Comparison of ENCODE assay signal across 8 mouse cellular contexts in genomic region chr2:119166901-119167865, GRCm38 (mm10). TPM values are rescaled to one million over a fixed set of nuclear protein-coding genes. Genes with fewer than 3 reads are reported as not detected.
DNase-seq lines count a peak whose midpoint lies in the region; ATAC-seq and TF ChIP-seq lines count a peak whose summit lies in the region.

Gchfr (plus strand) TSS chr2:119167773.

- no peak for TF ChIP-seq CTCF in Patski (IDR thresholded peaks at IDR 0.05)
- TF ChIP-seq CTCF in midbrain, postnatal 0 days (IDR thresholded peaks at IDR 0.05), result peak; percentile 29; the same call in 1 of the 2 replicates
- peak; percentile 44 for TF ChIP-seq CTCF in stomach, postnatal 0 days (IDR thresholded peaks at IDR 0.05; ENCODE audit: low read depth)

- in situ Hi-C loops in Patski (cut with MboI; ENCODE audit: low pct_unique_long_range_greater_than_20kb), result no loop called here

- peaks cover 3% of the 10 kb centered on the region; the same call in 1 of the 2 replicates for H3K9me3 ChIP-seq in liver, embryonic 11.5 days (ENCODE audit: control insufficient read depth, low read length)
- H3K9me3 ChIP-seq in midbrain, postnatal 0 days (ENCODE audit: low read length), result no peaks in the 10 kb centered on the region
- no peaks in the 10 kb centered on the region for H3K9me3 ChIP-seq in stomach, postnatal 0 days (ENCODE audit: control insufficient read depth, low read length)

- no peak for TF ChIP-seq EP300 in stomach, postnatal 0 days (optimal IDR thresholded peaks at IDR 0.05)

- peak within 1 kb of the TSS; percentile 55 for H3K9ac ChIP-seq in liver, embryonic 11.5 days (ENCODE audit: low read depth, low read length)
- H3K9ac ChIP-seq in midbrain, postnatal 0 days (replicated peaks; ENCODE audit: low read length, poor library complexity, severe bottlenecking), result peak within 1 kb of the TSS; percentile 24; the same call in 1 of the 2 replicates
- H3K9ac ChIP-seq in stomach, postnatal 0 days (ENCODE audit: low read length), result peak within 1 kb of the TSS; percentile 52

- WGBS in liver, embryonic 11.5 days, result under 1% methylated on average over 60 of the region's 60 CpGs
- WGBS in midbrain, postnatal 0 days, result under 1% methylated on average over 60 of the region's 60 CpGs
- under 1% methylated on average over 60 of the region's 60 CpGs for WGBS in stomach, postnatal 0 days

- H3K4me1 ChIP-seq in liver, embryonic 11.5 days (replicated peaks; ENCODE audit: control insufficient read depth, insufficient read depth, low read length), result peaks cover 16% of the 10 kb centered on the region
- no peaks in the 10 kb centered on the region; the same call in 1 of the 2 replicates for H3K4me1 ChIP-seq in midbrain, postnatal 0 days (ENCODE audit: insufficient read depth, low read length)
- no peaks in the 10 kb centered on the region for H3K4me1 ChIP-seq in stomach, postnatal 0 days (replicated peaks; ENCODE audit: control insufficient read depth, insufficient read depth)

- peak within 1 kb of the TSS; percentile 97 for H3K4me2 ChIP-seq in liver, embryonic 11.5 days
- peak within 1 kb of the TSS; percentile 97 for H3K4me2 ChIP-seq in midbrain, postnatal 0 days (ENCODE audit: low read depth, low read length, poor library complexity, severe bottlenecking)
- peak within 1 kb of the TSS; percentile 96 for H3K4me2 ChIP-seq in stomach, postnatal 0 days (replicated peaks; ENCODE audit: low read depth)

- H3K27ac ChIP-seq in liver, embryonic 11.5 days (ENCODE audit: low read depth, low read length), result no peak within 1 kb of the TSS
- H3K27ac ChIP-seq in midbrain, postnatal 0 days (ENCODE audit: low read depth, low read length), result no peak within 1 kb of the TSS
- H3K27ac ChIP-seq in stomach, postnatal 0 days (replicated peaks), result 0 out of 2 replicates have a peak within 1 kb of the TSS, but pooled peaks have one; percentile 35

- DNase-seq in 3T3-L1 (ENCODE audit: low read depth, low spot score), result peak; percentile 39
- DNase-seq in Patski (ENCODE audit: low read depth, low spot score), result no peak
- peak; percentile 39 to 54 for DNase-seq in cerebellum, postnatal 36 days
- DNase-seq in gastrocnemius, postnatal 25 days, result peak; percentile 62
- DNase-seq in induced T-regulatory cell, adult 2 months (ENCODE audit: low read depth), result peak; percentile 61
- peak; percentile 75 for DNase-seq in liver, embryonic 11.5 days (ENCODE audit: low spot score)
- DNase-seq in midbrain, postnatal 0 days (ENCODE audit: low spot score), result peak; percentile 51
- peak; percentile 86 for DNase-seq in stomach, postnatal 0 days (ENCODE audit: low spot score)

- POLR2A ChIA-PET in Patski (lab: Charles Lee), result no interaction called here

- H3K36me3 ChIP-seq in liver, embryonic 11.5 days (ENCODE audit: control insufficient read depth, insufficient read depth, low read length), result peaks cover 3% of the 10 kb centered on the region; the same call in 1 of the 2 replicates
- no peaks in the 10 kb centered on the region for H3K36me3 ChIP-seq in midbrain, postnatal 0 days (ENCODE audit: insufficient read depth, low read length)
- H3K36me3 ChIP-seq in stomach, postnatal 0 days (ENCODE audit: control insufficient read depth, insufficient read depth, low read length), result no peaks in the 10 kb centered on the region

- H3K4me3 ChIP-seq in liver, embryonic 11.5 days (ENCODE audit: low read depth, low read length), result peak within 1 kb of the TSS; percentile 59
- peak within 1 kb of the TSS; percentile 47 for H3K4me3 ChIP-seq in midbrain, postnatal 0 days (ENCODE audit: low read depth, low read length)
- H3K4me3 ChIP-seq in stomach, postnatal 0 days (ENCODE audit: low read depth, low read length), result peak within 1 kb of the TSS; percentile 50

- CTCF ChIA-PET in Patski (lab: Charles Lee), result interaction anchor here (0.8 to 1.8 kb wide), 4 partner anchors 10 to 22 kb away, joined by 3 to 6 read pairs (median 4); no protein-coding TSS in a partner anchor

- peak; percentile 64 for ATAC-seq in Patski
- peak; percentile 80 for ATAC-seq in liver, embryonic 11.5 days (replicated peaks; ENCODE audit: low FRiP score)
- ATAC-seq in midbrain, postnatal 0 days (ENCODE audit: low FRiP score), result peak; percentile 69
- peak; percentile 83 for ATAC-seq in stomach, postnatal 0 days (ENCODE audit: low FRiP score, low TSS enrichment)

- no peaks in the 10 kb centered on the region for H3K27me3 ChIP-seq in Patski
- H3K27me3 ChIP-seq in liver, embryonic 11.5 days (replicated peaks; ENCODE audit: control insufficient read depth, insufficient read depth, low read length), result peaks cover 25% of the 10 kb centered on the region
- peaks cover 5% of the 10 kb centered on the region; the same call in 1 of the 2 replicates for H3K27me3 ChIP-seq in midbrain, postnatal 0 days (ENCODE audit: insufficient read depth, low read length)
- no peaks in the 10 kb centered on the region for H3K27me3 ChIP-seq in stomach, postnatal 0 days (ENCODE audit: control insufficient read depth, insufficient read depth, low read length)

RNA-seq across cellular contexts. Expression of gene Gchfr, which starts in this region (rescaled TPM):
- 27.5 TPM for polyA plus RNA-seq in Patski (2021)
- not detected for total RNA-seq in gastrocnemius, postnatal 25 days (2021)
- 33.6 and 36.4 TPM in 2 replicates for polyA plus RNA-seq in liver, embryonic 11.5 days (2014; fragmentation: Nextera tagmentation; extraction: Ambion mirVana)
- 11.0 and 15.9 TPM in 2 replicates for total RNA-seq in midbrain, postnatal 0 days (2014; rRNA removed)
- 9.9 and 12.0 TPM in 2 replicates for polyA plus RNA-seq in midbrain, postnatal 0 days (2015; fragmentation: Nextera tagmentation; extraction: Ambion mirVana)
- 1.3 and 1.5 TPM in 2 replicates for polyA plus RNA-seq in stomach, postnatal 0 days (2015; fragmentation: Nextera tagmentation; extraction: Ambion mirVana)

Comparison
In these comparisons a context has a peak if more than half of its experiments do, and no peak if none do; other contexts are left out.
1. Peak in DNase-seq in gastrocnemius, postnatal 25 days; RNA of the gene not detected or under 1 TPM.